Mouse (Mus musculus): ENCODE measurements around the gene Blvrb.
"Not testable (repeated sequence)": the region's sequence is repeated elsewhere in the genome, so short reads cannot be mapped to it uniquely, and the experiment has no call there.

DNA sequence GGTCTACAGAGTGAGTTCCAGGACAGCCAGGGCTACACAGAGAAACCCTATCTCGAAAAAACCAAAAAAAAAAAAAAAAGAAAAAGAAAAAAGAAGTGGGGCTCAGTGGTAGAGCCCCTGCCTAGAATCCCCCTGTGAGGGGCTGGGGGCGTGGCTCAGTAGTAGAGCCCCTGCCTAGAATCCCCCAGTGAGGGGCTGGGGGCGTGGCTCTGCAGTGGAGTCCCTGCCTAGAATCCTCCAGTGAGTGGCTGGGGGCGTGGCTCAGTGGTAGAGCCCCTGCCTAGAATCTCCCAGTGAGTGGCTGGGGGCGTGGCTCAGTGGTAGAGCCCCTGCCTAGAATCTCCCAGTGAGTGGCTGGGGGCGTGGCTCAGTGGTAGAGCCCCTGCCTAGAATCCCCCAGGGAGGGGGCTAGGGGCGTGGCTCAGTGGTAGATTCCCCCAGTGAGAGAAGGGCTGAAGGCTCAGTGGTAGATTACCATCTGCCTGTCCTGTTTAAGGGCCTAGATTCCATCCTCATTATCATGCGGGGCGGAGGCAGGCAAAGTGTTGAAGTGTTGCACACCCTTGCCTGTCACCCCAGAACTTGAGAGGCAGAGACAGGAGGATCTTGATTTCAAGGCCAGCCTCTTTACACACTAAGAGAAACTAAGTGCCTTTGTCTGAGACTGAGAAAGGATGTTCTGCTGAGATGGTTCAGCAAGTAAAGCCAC is 47.0 kb downstream of the Blvrb start:
- not testable (repeated sequence) for TF ChIP-seq POLR2A (IDR thresholded peaks at IDR 0.05; ENCODE audit: borderline replicate concordance, extremely low read depth, low read depth, low read length); CTCF (IDR thresholded peaks at IDR 0.05; ENCODE audit: insufficient read depth, low read length)

Data from lung, adult 2 months (tissue).